Mouse (Mus musculus) A20 (cell line): ENCODE data around the gene Actr10.

Source experiments
- DNase-seq: peaks from one replicate; pipeline ENCODE4 v3.0.0-alpha.2; 2011; ENCODE audit warnings: low read depth, low spot score

Gene Actr10

GRCm38 (mm10) chr12:70967581-70967980, 29.9 kb downstream of the Actr10 start:
- DNase-seq, result no peak

DNA sequence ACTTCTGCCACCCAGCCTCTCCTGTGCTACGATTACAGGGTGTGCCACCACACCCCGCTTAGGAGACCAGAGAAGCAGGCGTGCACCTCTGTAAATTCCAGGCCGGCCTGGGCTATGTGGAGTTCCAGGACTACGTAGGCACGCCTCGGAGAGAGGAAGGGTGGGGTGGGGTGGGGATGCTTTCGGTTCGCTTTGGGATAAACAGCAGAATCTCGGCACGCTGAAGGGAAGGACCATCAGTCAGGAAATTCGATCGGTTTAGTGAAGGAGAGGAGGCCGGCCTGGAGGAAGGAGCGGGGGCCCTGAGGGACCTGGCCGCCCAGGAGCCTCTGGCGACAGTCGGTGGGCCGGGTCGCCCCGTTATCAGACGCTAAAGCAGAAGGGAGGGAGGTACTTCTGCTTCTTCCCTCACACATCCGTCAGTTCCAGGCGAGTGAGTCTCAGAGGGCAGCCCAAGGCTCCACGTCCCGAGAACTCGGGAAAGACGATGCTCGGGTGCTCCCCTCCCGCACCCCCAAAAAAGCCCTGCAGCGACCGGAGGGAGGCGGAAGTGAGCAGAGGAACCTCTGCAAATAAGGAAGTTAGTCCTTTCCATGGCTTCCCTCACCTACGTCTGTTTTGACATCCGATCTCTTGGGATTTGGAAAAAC, 30.6 kb downstream of the Actr10 start:
- DNase-seq, result peak; percentile 94

- peak; percentile 94 for DNase-seq
Observed at GRCm38 (mm10) chr12:70968791-70969307, 31.2 kb downstream of the Actr10 start.

- DNase-seq, result peak; percentile 82
Observed at GRCm38 (mm10) chr12:70969485-70970184, 32.0 kb downstream of the Actr10 start.

GRCm38 (mm10) chr12:70973831-70974230, 36.2 kb downstream of the Actr10 start:
- no peak for DNase-seq

GRCm38 (mm10) chr12:70974441-70975266, 37.0 kb downstream of the Actr10 start, which contains the start of gene Psma3:
TSS of gene Psma3 (plus strand) at chr12:70974621.
- DNase-seq, result peak; percentile 96

GRCm38 (mm10) chr12:70975406-70975805, 37.7 kb downstream of the Actr10 start:
- no peak for DNase-seq

DNA sequence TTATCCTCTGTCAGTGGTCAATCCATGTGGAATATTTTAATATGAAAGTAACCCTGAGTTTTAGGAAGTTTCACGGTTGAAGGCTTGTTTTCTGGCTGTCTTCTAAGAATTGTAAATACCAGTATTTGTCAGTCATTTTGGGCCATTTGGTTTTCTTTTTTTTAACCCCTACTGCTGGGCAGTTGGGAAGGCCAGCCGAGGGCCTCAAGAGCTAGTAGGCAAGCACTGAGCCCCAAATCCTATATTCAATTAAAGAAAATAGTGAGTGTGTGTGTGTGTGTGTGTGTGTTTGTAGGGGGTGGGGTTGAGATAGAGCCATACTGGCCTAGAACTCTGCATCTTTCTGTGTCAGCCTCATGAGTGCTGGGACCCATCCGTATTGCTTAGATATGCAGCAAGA, 38.2 kb downstream of the Actr10 start:
- no peak for DNase-seq

DNA sequence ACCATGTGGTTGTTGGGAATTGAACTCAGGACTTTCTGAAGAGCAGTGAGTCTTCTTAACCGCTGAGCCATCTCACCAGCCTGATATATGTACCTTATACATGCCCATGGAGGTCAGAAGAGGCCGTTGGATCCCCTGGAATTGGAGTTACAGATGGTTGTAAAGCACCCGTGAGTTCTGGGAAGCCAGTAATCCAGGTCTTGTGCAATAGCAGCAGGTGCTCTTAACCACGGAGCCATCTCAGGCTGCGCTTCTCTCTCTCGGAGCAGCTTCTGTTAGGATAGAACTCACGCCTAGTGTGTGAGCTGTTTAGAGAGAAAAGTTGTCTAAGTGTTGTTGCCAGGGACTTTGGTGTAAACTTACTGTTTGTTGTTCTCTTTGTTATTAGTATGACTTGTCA, 40.7 kb downstream of the Actr10 start:
- no peak for DNase-seq

DNA sequence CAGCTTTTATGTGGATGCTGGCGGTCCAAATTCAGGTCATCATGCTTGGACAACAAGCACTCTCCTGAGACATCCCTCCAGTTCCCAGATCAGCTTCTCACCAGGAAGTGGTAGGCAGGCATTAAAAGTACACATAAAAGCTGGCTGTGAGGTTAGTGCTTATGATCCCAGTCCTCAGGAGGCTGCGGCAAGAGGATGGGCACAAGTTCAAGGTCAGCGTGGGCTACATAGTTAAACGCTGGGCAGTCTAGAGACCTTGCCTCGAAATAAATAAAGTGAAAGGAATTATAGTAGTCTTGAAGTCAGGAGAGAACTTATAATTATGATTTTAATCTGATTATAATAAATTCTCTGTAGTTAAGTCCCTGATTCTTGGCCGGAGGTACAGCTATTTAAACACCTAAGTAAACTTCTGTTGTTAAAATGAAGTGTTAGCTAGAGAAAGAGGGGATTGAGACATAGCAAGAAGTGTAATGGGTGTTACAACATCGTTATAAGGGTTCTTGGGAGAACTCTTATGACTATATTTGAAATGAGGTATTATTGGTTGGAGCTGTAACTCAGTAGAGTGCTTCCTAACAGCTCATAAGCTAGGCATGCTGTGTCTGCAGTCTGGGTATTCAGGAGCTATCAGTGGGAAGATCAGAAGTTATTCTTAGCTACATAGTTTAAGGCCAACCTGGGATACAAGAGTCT, 47.3 kb downstream of the Actr10 start:
- DNase-seq, result no peak

DNA sequence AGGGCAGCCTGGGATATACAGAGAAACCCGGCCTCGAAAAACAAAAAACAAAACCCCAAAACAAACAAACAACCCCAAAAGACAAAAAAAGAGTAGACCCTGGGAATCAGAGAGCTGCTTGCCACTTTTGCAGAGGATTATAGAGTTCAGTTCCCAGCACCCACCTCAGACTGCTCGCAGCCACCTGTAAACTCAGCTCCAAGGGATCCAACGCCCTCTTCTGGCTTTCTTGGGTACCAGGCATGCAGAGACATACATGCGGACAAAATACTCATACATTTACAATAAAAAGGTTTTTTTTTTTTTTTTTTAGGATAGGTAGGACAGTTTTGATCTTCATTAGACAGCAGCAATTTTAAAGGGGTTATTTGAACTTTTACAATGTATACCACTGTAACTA, 59.6 kb downstream of the Actr10 start:
- no peak for DNase-seq

- DNase-seq, result peak; percentile 75
Observed at GRCm38 (mm10) chr12:70999423-70999903, 61.8 kb downstream of the Actr10 start.

DNA sequence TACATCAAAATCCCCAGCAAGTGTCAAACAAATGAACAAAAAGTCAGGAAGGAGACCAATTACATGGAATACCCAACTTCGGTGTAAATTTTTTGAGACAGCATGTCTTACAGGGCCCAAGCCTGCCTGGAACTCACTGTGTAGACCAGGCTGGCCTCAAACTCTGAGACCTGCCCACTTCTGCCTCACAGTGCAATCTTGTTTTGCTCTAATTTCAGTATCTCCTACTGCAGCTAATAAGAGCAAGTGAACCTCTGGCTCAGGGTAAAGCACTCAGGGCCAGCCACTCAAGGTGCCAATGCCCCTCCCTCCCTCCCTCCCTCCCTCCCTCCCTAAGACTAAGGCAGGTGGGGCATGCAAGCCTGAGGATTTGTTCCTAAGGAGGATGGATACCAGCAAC, 62.7 kb downstream of the Actr10 start:
- peak; percentile 39 for DNase-seq

DNA sequence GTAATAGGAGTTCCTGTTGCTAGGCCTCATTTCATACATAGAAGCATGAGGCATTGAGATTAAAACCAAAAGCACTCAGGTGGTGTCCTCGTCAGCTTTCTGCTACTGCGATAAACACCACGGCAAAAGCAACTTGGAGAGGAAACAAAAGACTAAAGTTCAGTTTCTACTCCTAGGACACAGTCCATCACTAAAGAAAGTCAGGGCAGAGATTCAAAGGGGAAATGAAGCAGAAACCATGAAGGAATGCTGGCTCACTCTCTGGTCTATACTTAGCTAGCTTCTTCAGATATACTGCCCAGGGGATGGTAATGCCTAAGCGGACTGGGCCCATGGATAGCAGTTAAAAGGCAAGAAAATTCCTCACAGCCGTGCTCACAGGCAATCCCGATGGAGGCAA, 63.8 kb downstream of the Actr10 start:
- DNase-seq, result no peak

DNA sequence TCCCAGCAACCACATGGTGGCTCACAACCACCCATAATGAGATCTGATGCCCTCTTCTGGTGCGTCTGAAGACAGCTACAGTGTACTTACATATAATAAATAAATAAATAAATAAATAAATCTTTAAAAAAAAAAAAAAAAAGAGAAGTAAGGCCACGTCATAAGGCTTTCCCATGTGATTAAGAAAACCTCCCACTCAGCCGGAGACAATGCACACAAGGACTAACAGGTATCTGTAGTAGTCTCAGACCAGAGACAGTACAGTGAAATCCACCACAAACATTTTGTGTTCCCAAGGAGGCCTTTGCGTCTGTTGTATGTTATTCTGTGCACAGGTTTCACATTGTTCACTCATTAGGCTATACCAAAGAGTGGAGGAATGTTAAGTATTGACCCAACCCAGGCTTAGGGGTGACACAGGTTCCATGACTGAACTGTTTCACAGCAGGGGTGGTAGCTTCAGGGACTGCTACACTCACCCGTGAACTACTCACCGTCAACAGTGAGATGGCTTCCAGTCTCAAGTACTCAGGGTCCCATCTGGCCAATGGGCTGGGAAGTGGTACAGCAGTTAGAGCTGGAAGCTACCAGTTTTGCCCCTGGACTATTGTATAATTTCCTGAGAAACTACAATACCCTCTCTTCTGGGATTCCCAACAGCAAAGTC, 66.2 kb downstream of the Actr10 start:
- DNase-seq, result peak; percentile 19

- no peak for DNase-seq
Observed at GRCm38 (mm10) chr12:71006141-71006540, 68.5 kb downstream of the Actr10 start.

GRCm38 (mm10) chr12:71006901-71007300, 69.2 kb downstream of the Actr10 start:
- no peak for DNase-seq

DNA sequence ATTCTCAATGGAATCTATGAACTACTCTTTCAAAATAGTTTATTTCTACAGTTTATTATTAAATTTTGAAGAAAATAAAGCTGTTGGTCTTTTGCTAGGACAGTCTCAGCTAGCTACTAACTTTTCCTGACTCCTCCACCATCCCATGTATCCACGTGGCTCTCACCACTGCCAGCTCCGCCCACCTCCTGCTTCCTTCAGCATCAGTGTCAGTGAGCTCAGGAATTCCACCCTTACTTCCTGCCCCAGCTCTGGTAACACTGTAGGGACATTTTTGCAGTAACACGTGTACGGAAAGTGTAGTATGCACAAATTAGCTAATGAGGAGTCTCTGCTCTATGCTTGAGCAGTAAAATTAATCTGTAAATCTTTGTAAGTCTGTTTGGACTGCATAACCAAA, 72.1 kb downstream of the Actr10 start:
- no peak for DNase-seq
